Mouse (Mus musculus): ENCODE measurements around the gene Tigd4. TPM values are rescaled to one million over a fixed set of nuclear protein-coding genes. Genes with fewer than 3 reads are reported as not detected.

Tigd4 gene
- polyA plus RNA-seq, 1 experiment = not detected

DNA sequence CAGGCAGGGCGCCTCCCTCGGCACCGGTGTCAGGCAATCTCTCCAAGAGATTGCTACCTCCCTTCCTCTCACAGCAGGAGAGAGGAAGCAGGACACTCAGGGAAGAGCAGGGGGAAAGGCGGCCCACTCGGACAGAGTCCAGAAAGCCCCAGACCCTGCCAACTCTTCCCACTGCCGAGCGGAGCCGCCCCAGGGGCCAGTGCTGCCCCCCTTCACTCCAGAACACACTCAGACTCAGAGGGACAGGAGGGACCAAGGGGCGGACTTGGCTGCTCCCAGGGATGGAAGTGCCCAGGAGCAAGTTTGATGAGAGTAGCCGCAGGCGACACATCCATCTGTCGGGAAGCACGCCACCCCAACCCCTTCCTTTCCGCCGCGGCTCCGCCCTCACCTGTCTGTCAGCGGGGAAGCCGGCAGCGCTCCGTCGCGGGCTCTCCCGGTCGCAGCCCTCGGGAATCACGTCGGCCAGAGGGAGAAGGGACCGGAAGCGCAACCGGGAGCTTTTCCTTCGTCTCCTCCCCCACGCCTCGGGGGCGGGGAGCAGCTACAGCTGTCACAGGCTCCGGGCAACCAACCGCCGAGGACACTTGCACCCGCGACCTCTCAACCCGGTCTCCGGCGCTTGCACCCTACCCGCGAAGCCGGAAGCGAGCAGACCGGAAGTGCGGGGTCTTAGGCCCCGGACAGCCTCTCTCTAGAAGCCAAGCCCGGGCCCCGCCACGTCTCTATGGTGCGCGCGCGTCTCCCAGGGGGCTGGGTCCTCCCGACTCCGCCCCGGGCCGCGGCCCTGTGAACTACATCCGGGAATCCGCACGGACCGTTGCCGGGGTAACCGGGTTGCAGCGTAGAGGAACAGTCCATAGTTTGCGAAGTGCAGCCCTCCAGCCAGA lies 11.1 kb upstream of the Tigd4 start, which contains the start of gene Arfip1:
TSS of gene Arfip1 (minus strand) at position 603 of the 890 bp plus-strand sequence.
- Histone ChIP-seq H3K27ac (ENCODE audit: insufficient read depth, low read depth, low read length) (peak within 1 kb of the TSS; percentile 69), H3K4me1 (ENCODE audit: control insufficient read depth, insufficient read depth, low read length) (peaks cover 20% of the 10 kb centered on the region), H3K4me3 (ENCODE audit: insufficient read depth, low read length) (peak within 1 kb of the TSS; percentile 89)
- TF ChIP-seq POLR2A (IDR thresholded peaks at IDR 0.05; ENCODE audit: borderline replicate concordance, low read depth, low read length) (no peak), CTCF (IDR thresholded peaks at IDR 0.05; ENCODE audit: low read depth, low read length) (no peak)

DNA sequence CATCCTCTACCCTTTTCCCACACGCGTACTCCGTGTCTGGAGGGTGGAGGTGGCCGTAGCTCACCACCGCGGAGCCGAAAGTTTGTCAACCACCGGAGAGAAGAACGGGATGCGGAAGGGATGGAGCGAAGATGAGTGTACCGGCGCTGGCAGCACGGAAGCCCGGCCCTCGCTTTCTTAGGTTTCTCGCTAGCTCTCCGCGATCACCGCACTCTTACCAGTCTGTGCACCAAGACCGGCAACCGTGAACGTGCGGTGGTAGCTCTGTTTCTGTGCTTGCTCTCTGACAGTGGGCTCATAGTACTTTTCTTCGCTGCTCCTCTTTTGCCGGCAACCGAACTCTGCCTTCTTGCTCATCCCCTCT lies 10.5 kb upstream of the Tigd4 start:
- 0 out of 2 replicates have a peak overlapping the region, but pooled peaks have one; percentile 23 for H3K27ac ChIP-seq (ENCODE audit: insufficient read depth, low read depth, low read length)
- peak overlapping the region; percentile 89 for H3K4me3 ChIP-seq (ENCODE audit: insufficient read depth, low read length)
- TF ChIP-seq CTCF (IDR thresholded peaks at IDR 0.05; ENCODE audit: low read depth, low read length) (no peak), POLR2A (IDR thresholded peaks at IDR 0.05; ENCODE audit: borderline replicate concordance, low read depth, low read length) (no peak)
- H3K4me1 ChIP-seq (ENCODE audit: control insufficient read depth, insufficient read depth, low read length) = peaks cover 16% of the 10 kb centered on the region

DNA sequence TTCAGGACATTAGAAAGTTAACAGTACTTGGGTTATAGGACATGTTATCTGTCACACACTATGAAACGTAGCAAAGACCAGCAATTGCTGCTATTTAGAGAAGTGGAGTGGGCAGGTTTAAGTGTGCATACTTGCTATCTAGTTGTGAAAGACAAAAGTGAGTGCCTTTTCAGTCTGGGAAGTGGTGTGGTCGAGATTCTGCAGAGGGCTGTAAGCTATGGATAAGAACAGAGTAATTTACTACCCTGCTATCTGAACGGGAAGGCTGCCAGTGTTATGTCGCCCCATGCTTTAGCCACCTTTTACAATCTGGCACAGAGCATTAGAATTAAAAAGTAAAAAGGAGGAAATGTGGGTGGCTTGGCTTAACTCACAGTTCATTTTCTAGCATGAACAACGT lies 6.6 kb upstream of the Tigd4 start:
- TF ChIP-seq POLR2A (IDR thresholded peaks at IDR 0.05; ENCODE audit: borderline replicate concordance, low read depth, low read length) = no peak
- no peak for TF ChIP-seq CTCF (IDR thresholded peaks at IDR 0.05; ENCODE audit: low read depth, low read length)
- H3K27ac ChIP-seq (ENCODE audit: insufficient read depth, low read depth, low read length) = no peak overlapping the region
- H3K4me1 ChIP-seq (ENCODE audit: control insufficient read depth, insufficient read depth, low read length) = no peaks in the 10 kb centered on the region; the same call in 1 of the 2 replicates
- no peak overlapping the region for H3K4me3 ChIP-seq (ENCODE audit: insufficient read depth, low read length)

DNA sequence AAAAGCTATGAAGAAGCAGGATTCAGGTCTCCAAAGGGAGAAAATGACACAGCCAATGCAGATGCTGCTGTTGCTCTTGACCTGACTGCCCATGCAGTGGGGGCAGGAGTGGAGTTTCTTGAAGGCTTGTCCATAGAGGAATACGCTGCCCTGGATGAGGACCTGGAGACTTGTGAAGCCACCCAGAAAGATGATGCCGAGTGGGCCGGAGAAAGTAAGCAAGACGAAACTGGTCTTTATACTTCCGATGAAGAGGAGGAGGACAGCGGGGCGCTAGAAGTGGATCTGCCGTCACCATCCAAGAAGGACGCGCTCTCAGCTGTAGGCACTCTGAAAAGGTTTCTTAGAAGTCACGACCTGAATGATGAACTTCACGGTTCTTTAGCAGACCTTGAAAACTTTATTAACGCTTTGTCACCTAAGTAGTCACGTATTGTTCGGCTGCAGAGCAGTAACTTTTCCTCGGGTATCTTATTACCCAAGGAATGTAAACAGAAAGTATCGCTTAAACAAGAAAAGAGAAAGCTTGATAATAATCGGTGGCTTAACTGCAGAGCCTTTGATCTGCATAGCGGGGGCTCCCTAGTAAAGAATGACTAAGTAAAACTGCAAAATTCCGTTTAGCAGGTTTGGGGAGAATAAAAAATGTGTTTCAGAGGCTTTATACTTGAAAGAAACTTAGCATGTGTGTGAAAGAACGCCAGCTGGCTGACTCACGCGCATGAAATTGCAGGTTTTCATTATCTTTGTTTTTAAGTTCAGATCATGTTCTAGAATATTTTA lies 1.7 kb downstream of the Tigd4 start:
- TF ChIP-seq POLR2A (IDR thresholded peaks at IDR 0.05; ENCODE audit: borderline replicate concordance, low read depth, low read length) (no peak), CTCF (IDR thresholded peaks at IDR 0.05; ENCODE audit: low read depth, low read length) (no peak)
- Histone ChIP-seq H3K4me1 (ENCODE audit: control insufficient read depth, insufficient read depth, low read length) (peaks cover 11% of the 10 kb centered on the region), H3K4me3 (ENCODE audit: insufficient read depth, low read length) (peak overlapping the region; percentile 2; the same call in 1 of the 2 replicates), H3K27ac (ENCODE audit: insufficient read depth, low read depth, low read length) (no peak overlapping the region)

DNA sequence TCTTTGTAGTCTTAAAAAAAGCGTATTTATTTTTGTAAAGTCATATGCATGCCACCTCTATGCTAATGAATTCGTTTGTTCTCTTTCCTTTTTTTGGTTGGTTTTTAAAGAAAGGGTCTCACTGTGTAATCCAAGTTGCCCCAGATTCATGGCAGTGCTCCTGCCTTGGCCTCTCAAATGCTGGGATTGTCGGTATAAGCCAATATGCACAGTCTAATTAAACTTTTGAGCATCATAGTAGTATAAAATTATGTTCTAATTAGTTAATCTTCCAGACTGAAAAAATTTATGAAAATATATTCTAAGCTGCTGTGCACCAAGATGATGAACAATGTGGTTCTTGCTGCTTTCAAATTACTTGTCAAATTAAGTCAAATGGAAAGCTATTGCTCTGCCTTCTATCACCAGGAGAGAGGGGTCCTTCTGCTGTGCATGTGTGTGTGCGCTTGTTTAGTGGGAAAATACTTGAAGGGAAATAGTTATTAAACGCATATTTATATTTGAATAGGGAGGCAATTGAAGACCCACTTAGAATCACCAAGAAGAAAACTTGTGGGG lies 2.4 kb downstream of the Tigd4 start:
- TF ChIP-seq CTCF (IDR thresholded peaks at IDR 0.05; ENCODE audit: low read depth, low read length) (no peak), POLR2A (IDR thresholded peaks at IDR 0.05; ENCODE audit: borderline replicate concordance, low read depth, low read length) (no peak)
- H3K27ac ChIP-seq (ENCODE audit: insufficient read depth, low read depth, low read length) = no peak overlapping the region
- no peak overlapping the region for H3K4me3 ChIP-seq (ENCODE audit: insufficient read depth, low read length)
- H3K4me1 ChIP-seq (ENCODE audit: control insufficient read depth, insufficient read depth, low read length) = peaks cover 11% of the 10 kb centered on the region

DNA sequence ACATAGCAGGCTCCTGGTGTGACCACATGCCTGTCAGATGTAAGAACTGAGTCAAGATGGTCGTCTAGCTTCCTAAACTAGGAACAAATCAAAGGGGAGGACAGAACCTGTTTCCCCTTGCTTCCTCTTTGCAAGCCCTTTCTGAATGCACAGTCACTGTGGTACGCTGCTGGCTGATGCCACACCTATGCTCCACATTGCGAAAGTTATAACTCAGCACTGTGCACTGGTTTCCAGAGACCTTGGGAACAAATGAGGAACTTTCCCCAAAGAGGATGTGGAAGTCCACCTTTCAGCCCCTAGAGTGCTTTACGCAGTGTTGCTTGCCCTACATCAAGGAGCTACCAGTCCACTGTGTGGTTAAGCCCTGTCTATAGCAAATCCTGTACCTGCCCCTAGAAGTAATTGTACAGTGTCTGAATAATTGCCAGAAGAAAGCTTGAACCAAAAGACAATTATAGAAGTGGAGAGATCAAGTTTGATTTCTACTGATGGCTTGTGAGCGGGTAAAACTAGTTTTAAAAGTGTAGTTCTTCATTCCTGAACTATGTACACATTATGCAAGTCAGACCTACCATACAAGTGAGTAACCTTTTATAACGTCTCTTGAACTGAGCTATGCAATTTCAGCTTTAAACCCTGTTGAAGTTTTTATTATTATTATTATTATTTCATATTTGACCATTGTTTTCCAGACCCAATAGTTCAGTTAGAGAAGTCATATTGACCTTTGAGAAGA lies 4.8 kb downstream of the Tigd4 start:
- TF ChIP-seq POLR2A (IDR thresholded peaks at IDR 0.05; ENCODE audit: borderline replicate concordance, low read depth, low read length) = no peak
- no peak for TF ChIP-seq CTCF (IDR thresholded peaks at IDR 0.05; ENCODE audit: low read depth, low read length)
- peaks cover 11% of the 10 kb centered on the region for H3K4me1 ChIP-seq (ENCODE audit: control insufficient read depth, insufficient read depth, low read length)
- no peak overlapping the region for H3K27ac ChIP-seq (ENCODE audit: insufficient read depth, low read depth, low read length)
- no peak overlapping the region for H3K4me3 ChIP-seq (ENCODE audit: insufficient read depth, low read length)

DNA sequence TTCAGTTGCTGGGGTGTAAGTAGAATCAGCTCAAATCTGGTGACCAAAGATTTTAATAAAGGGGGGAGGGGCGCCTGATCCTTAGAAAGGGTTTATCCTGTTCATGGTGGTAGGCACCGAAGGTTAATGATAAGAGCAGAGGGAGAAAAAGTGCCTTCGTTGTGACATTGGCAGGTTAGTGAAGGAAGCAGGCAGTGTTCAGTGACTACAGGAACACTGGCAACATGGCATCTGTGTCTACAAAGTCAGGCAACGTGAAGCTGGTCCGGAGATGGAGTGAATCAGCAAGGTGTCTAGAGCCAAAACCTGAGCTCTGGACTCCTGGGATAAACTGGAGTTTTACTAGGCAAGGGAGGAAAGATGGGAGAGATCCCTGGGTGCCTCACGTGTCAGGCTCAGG lies 5.4 kb downstream of the Tigd4 start:
- no peak overlapping the region for H3K4me3 ChIP-seq (ENCODE audit: insufficient read depth, low read length)
- no peak overlapping the region for H3K27ac ChIP-seq (ENCODE audit: insufficient read depth, low read depth, low read length)
- TF ChIP-seq POLR2A (IDR thresholded peaks at IDR 0.05; ENCODE audit: borderline replicate concordance, low read depth, low read length) = no peak
- no peak for TF ChIP-seq CTCF (IDR thresholded peaks at IDR 0.05; ENCODE audit: low read depth, low read length)
- H3K4me1 ChIP-seq (ENCODE audit: control insufficient read depth, insufficient read depth, low read length) = peaks cover 11% of the 10 kb centered on the region

DNA sequence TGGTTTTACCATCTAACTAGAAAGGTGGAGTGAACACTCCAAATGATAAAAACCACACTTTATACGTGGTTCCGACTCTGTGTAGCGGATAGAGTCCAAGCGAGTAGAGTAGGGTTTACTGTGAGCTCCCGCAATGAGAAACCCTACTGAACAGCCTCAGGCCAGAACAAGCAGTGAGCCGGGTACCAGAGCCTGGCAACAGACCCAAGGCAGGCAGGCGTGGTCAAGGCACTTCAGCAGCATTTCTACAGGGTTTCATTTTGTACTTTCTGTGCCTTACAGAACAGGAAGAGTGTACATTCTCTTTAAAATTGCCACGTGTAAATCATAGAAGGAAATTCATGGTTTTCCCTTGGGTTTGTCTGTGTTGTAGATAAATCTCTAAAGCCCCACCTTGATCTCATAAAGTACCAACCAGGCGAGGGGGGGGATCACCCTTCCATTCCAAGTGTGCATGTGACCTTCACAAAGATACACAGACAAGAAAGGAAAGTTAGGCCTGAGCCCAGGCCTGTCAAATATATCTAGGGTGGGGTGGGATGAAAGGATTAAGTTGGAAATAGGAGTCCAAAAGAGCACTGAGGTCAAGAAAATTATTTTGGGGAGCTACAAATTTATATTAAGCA lies 8.6 kb downstream of the Tigd4 start:
- Histone ChIP-seq H3K4me1 (ENCODE audit: control insufficient read depth, insufficient read depth, low read length) (peaks cover 11% of the 10 kb centered on the region), H3K4me3 (ENCODE audit: insufficient read depth, low read length) (no peak overlapping the region), H3K27ac (ENCODE audit: insufficient read depth, low read depth, low read length) (no peak overlapping the region)
- TF ChIP-seq POLR2A (IDR thresholded peaks at IDR 0.05; ENCODE audit: borderline replicate concordance, low read depth, low read length) = no peak
- no peak for TF ChIP-seq CTCF (IDR thresholded peaks at IDR 0.05; ENCODE audit: low read depth, low read length)

DNA sequence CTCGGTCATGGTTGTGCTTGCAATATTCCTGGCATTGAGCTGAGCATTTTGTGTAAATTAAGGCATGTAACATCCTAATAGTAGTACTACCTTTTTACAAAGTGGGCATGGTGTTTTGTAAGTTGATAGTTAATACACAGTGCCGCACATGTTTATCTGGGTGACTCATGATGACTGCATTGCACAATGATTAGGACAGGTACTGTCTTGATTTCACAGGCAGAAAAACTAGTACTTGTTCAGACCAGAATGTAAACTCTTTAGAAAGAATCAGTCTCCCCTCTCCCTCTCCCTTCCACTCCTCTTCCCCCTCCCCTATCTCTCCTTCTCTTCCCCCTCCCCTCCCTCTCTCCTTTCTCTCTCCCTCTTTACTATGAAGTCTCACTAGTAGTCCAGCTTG lies 9.4 kb downstream of the Tigd4 start:
- no peak for TF ChIP-seq CTCF (IDR thresholded peaks at IDR 0.05; ENCODE audit: low read depth, low read length)
- TF ChIP-seq POLR2A (IDR thresholded peaks at IDR 0.05; ENCODE audit: borderline replicate concordance, low read depth, low read length) = no peak
- no peak overlapping the region for H3K4me3 ChIP-seq (ENCODE audit: insufficient read depth, low read length)
- H3K27ac ChIP-seq (ENCODE audit: insufficient read depth, low read depth, low read length) = no peak overlapping the region
- peaks cover 5% of the 10 kb centered on the region for H3K4me1 ChIP-seq (ENCODE audit: control insufficient read depth, insufficient read depth, low read length)
